Mouse (Mus musculus): ENCODE measurements around the gene Polr2i.
"Not testable (repeated sequence)": the region's sequence is repeated elsewhere in the genome, so short reads cannot be mapped to it uniquely, and the experiment has no call there.

Gene Polr2i

GRCm38 (mm10) chr7:30204380-30204779 lies 27.4 kb upstream of the Polr2i start:
- DNase-seq (ENCODE audit: low read depth, low spot score) = no peak

- DNase-seq (ENCODE audit: low read depth, low spot score) = no peak
Observed at GRCm38 (mm10) chr7:30205383-30205782, 26.4 kb upstream of the Polr2i start.

GRCm38 (mm10) chr7:30206364-30206763 lies 25.4 kb upstream of the Polr2i start:
- not testable (repeated sequence) for DNase-seq (ENCODE audit: low read depth, low spot score)

- no peak for DNase-seq (ENCODE audit: low read depth, low spot score)
Observed at GRCm38 (mm10) chr7:30211025-30211424, 20.7 kb upstream of the Polr2i start.

GRCm38 (mm10) chr7:30213881-30214280 lies 17.9 kb upstream of the Polr2i start:
- DNase-seq (ENCODE audit: low read depth, low spot score) = no peak

GRCm38 (mm10) chr7:30215875-30216274 lies 15.9 kb upstream of the Polr2i start:
- DNase-seq (ENCODE audit: low read depth, low spot score) = no peak

GRCm38 (mm10) chr7:30216723-30217151 lies 15.0 kb upstream of the Polr2i start:
- peak; percentile 82 for DNase-seq (ENCODE audit: low read depth, low spot score)

GRCm38 (mm10) chr7:30217277-30217676 lies 14.5 kb upstream of the Polr2i start:
- no peak for DNase-seq (ENCODE audit: low read depth, low spot score)

GRCm38 (mm10) chr7:30219293-30220007 lies 12.3 kb upstream of the Polr2i start:
- no peak for DNase-seq (ENCODE audit: low read depth, low spot score)

- DNase-seq (ENCODE audit: low read depth, low spot score) = no peak
Observed at GRCm38 (mm10) chr7:30220008-30220356, 11.8 kb upstream of the Polr2i start.

GRCm38 (mm10) chr7:30221433-30221832 lies 10.3 kb upstream of the Polr2i start:
- DNase-seq (ENCODE audit: low read depth, low spot score) = no peak

- no peak for DNase-seq (ENCODE audit: low read depth, low spot score)
Observed at GRCm38 (mm10) chr7:30222205-30222604, 9.5 kb upstream of the Polr2i start.

- DNase-seq (ENCODE audit: low read depth, low spot score) = no peak
Observed at GRCm38 (mm10) chr7:30224206-30224605, 7.5 kb upstream of the Polr2i start.

GRCm38 (mm10) chr7:30231328-30231668 lies 450 bp upstream of the Polr2i start:
- no peak for DNase-seq (ENCODE audit: low read depth, low spot score)

GRCm38 (mm10) chr7:30232631-30233148 lies 942 bp downstream of the Polr2i start:
- no peak for DNase-seq (ENCODE audit: low read depth, low spot score)

GRCm38 (mm10) chr7:30233387-30233786 lies 1.6 kb downstream of the Polr2i start:
- no peak for DNase-seq (ENCODE audit: low read depth, low spot score)

- DNase-seq (ENCODE audit: low read depth, low spot score) = no peak
Observed at GRCm38 (mm10) chr7:30234276-30234858, 2.6 kb downstream of the Polr2i start.

- no peak for DNase-seq (ENCODE audit: low read depth, low spot score)
Observed at GRCm38 (mm10) chr7:30235091-30235490, 3.3 kb downstream of the Polr2i start.

GRCm38 (mm10) chr7:30235625-30236024 lies 3.9 kb downstream of the Polr2i start, which contains the start of gene Ovol3:
TSS of gene Ovol3 (minus strand) at chr7:30235725.
- DNase-seq (ENCODE audit: low read depth, low spot score) = no peak

- not testable (repeated sequence) for DNase-seq (ENCODE audit: low read depth, low spot score)
Observed at GRCm38 (mm10) chr7:30237374-30237773, 5.6 kb downstream of the Polr2i start.

GRCm38 (mm10) chr7:30251956-30252954 lies 20.5 kb downstream of the Polr2i start:
- no peak for DNase-seq (ENCODE audit: low read depth, low spot score)

GRCm38 (mm10) chr7:30265041-30265440 lies 33.3 kb downstream of the Polr2i start:
- DNase-seq (ENCODE audit: low read depth, low spot score) = no peak

All from brain, embryonic 18.5 days (tissue).